Mouse (Mus musculus) kidney, embryonic 16.5 days (tissue): ENCODE data around the gene Kif16b. TPM values are rescaled to one million over a fixed set of nuclear protein-coding genes. Genes with fewer than 3 reads are reported as not detected.

Source experiments
- ATAC-seq: fragments of 200-750 bp; cut with Nextera tagmentation; 2 replicates; pipeline ENCODE4 v1.8.0; 2017; ENCODE audit warnings: moderate TSS enrichment; ENCODE audit not compliant: low FRiP score, low TSS enrichment
- H3K27ac ChIP-seq: fragments of 300-500 bp; sonication (generic); 2 replicates; pipeline ENCODE4 v1.5.1; 2014; ENCODE audit warnings: low read length
- H3K27me3 ChIP-seq: fragments of 300-500 bp; sonication (generic); 2 replicates; pipeline ENCODE4 v1.6.1; 2014; ENCODE audit warnings: low read length, control low read depth, mixed read lengths; ENCODE audit not compliant: insufficient read depth
- H3K36me3 ChIP-seq: fragments of 300-500 bp; sonication (generic); 2 replicates; pipeline ENCODE4 v1.6.1; 2014; ENCODE audit warnings: low read length, control low read depth, mixed read lengths; ENCODE audit not compliant: insufficient read depth
- H3K4me1 ChIP-seq: fragments of 300-500 bp; sonication (generic); 2 replicates; pipeline ENCODE4 v1.6.1; 2014; ENCODE audit warnings: low read length, control low read depth, mixed read lengths; ENCODE audit not compliant: insufficient read depth
- H3K4me2 ChIP-seq: fragments of 300-500 bp; sonication (generic); replicated peaks from 2 replicates; pipeline ENCODE4 v1.6.1; 2014; ENCODE audit warnings: low read depth, low read length
- H3K4me3 ChIP-seq: fragments of 300-500 bp; sonication (generic); 2 replicates; pipeline ENCODE4 v1.5.1; 2014; ENCODE audit warnings: mild to moderate bottlenecking, low read length
- H3K9ac ChIP-seq: fragments of 300-500 bp; sonication (generic); replicated peaks from 2 replicates; pipeline ENCODE4 v1.6.1; 2014; ENCODE audit warnings: low read length
- H3K9me3 ChIP-seq: fragments of 300-500 bp; sonication (generic); 2 replicates; pipeline ENCODE4 v1.6.1; 2016; ENCODE audit warnings: low read length, control low read depth
- WGBS: fragments of 180-500 bp; shearing (Covaris S2); extraction: QIAGEN DNeasy Blood & Tissue Kit; methylation state at CpG from one replicate; pipeline ENCODE4 v1.1.7; 2014; 5-methylcytosine and 5-hydroxymethylcytosine counted together
- polyA plus RNA-seq: library from polyadenylated mRNA; unstranded; fragments of >200 nt; fragmentation: Nextera tagmentation; extraction: Ambion mirVana; gene quantifications from 2 replicates; pipeline ENCODE4 v1.2.1, GENCODE M21; 2015

Kif16b gene
- polyA plus RNA-seq, 1 experiment from 2014 or later: 18.2 TPM

DNA sequence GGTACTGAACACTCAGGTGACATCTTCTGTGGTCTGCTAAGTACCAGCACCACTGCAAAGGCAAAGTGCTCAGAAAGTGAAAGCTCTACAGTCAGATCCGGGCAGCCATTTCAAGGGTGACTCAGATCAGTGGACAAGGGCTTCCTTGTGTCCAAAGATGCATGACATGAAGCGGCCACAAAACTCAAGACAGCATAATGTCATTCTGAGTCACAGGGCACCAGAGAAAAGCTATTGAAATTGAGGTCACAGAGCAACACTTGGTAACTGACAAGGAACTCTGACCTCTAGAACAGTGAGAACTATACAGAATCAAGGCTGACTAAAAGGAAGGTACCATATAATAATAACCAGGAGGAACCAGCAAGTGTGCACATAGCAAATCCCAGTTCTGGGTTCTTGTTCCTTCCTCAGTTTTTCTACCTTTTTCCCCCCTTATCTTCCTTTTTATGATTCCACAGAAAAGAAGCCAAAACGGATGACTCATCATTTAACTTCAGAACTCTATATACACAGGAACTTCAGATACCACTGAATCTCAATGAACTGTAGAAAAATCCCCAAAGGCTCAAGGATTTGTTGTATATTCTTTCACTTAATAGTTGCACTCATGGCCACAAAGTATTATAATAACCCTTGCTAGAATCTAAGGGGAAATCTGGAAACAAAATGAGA lies 143.1 kb downstream of the Kif16b start:
- no peaks in the 10 kb centered on the region for H3K9me3 ChIP-seq
- no peak for ATAC-seq
- 68% methylated on average over 3 of the region's 3 CpGs for WGBS

DNA sequence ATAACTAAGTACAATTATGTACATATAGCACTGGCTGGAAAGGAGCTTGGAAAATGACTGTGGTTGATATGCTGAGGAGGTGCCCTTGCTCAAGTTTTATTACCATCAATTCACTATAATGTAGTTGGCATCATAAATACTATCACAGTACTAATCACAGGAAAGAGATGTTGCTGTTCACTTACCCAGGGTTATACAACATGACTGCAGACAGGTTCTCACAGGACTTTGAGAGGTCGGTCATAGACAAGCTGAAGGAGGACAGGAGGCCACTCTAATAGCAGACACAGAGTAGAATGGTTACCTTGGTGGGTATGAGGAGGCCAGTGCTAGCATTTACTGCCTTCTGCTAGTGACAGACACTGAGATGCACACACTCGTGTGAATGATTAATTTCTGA lies 162.0 kb downstream of the Kif16b start:
- Histone ChIP-seq H3K36me3 (no peaks in the 10 kb centered on the region), H3K4me1 (no peaks in the 10 kb centered on the region), H3K9ac (no peak overlapping the region), H3K4me2 (no peak overlapping the region), H3K27me3 (no peaks in the 10 kb centered on the region), H3K4me3 (no peak overlapping the region), H3K9me3 (no peaks in the 10 kb centered on the region), H3K27ac (no peak overlapping the region)
- no peak for ATAC-seq
- whole genome bisulfite sequencing: 71% methylated on average over 2 of the region's 2 CpGs

More for the DNA sequence above, 143.1 kb downstream of the Kif16b start:
- no peak overlapping the region for H3K27ac ChIP-seq
- H3K4me3 ChIP-seq: no peak overlapping the region
- no peaks in the 10 kb centered on the region for H3K36me3 ChIP-seq
- H3K9ac ChIP-seq: no peak overlapping the region
- no peak overlapping the region for H3K4me2 ChIP-seq
- peaks cover 4% of the 10 kb centered on the region; the same call in 1 of the 2 replicates for H3K4me1 ChIP-seq
- H3K27me3 ChIP-seq: no peaks in the 10 kb centered on the region

DNA sequence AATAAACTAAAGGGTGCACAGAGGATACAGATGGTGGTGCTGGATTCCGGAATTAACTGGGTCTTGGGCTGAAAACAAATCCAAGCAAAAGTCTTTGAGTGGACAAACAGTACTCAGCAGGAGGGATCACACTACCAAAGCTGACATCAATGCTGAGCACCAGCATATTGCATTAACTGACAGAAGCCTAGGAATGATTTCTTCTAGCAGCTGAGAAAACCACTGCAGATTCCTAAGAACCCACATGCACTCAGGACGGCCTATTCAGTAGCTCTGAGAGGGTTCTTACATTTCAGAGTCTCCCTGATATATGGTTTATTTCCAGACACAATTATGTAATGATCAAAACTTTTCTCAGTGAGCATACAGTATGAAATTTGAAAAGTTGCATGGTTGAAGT lies 162.8 kb downstream of the Kif16b start:
- Histone ChIP-seq H3K27ac (no peak overlapping the region), H3K4me3 (no peak overlapping the region), H3K9me3 (no peaks in the 10 kb centered on the region), H3K4me1 (no peaks in the 10 kb centered on the region), H3K27me3 (no peaks in the 10 kb centered on the region), H3K36me3 (no peaks in the 10 kb centered on the region), H3K4me2 (no peak overlapping the region), H3K9ac (no peak overlapping the region)
- ATAC-seq: no peak
- 88% methylated on average over 2 of the region's 2 CpGs for WGBS

DNA sequence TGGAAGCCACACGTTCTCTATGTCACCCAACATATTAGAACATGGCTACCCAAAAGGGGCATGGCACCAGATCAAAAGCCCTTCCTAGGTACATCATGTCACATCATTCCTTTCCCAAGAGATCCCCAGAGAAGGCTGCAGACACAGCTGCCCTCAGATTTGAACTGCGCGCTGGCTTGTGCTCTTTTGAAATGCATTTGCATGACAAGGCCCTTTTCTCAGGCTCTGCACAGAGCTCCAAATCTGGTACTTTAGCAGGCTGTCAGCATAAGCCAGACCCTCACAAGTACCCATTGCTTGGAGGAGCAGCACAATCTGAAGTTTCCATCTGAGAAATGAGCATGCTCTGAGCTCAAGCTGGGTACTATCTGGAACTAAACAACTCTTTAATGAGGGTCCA lies 165.6 kb downstream of the Kif16b start:
- H3K4me3 ChIP-seq: no peak overlapping the region
- no peaks in the 10 kb centered on the region for H3K36me3 ChIP-seq
- H3K27ac ChIP-seq: no peak overlapping the region
- no peak for ATAC-seq
- H3K4me1 ChIP-seq: no peaks in the 10 kb centered on the region
- no peak overlapping the region for H3K4me2 ChIP-seq
- no peak overlapping the region for H3K9ac ChIP-seq
- H3K9me3 ChIP-seq: no peaks in the 10 kb centered on the region
- H3K27me3 ChIP-seq: no peaks in the 10 kb centered on the region
- WGBS: 92% methylated on average over 3 of the region's 3 CpGs

DNA sequence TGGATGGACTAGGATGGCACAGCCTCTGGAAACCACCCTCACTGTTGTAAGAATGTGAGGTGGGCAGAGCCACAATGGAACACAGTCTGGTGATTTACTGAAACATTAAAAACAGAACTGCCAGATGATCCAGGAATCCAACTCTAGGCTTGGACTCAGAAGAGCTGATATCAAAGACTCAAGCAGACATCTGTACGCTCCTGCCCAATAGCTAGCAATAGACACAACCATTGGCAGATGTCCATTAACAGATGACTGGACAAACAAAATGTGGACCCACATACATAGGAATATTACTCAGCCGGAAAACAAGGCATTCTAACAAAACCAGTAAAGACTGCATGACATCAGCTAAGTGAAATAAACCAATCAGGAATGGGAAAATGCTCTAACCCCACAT lies 167.3 kb downstream of the Kif16b start:
- H3K27me3 ChIP-seq: no peaks in the 10 kb centered on the region
- no peak for ATAC-seq
- 95% methylated on average over 2 of the region's 2 CpGs for WGBS
- no peaks in the 10 kb centered on the region for H3K9me3 ChIP-seq
- H3K9ac ChIP-seq: no peak overlapping the region
- H3K4me1 ChIP-seq: no peaks in the 10 kb centered on the region
- no peak overlapping the region for H3K4me3 ChIP-seq
- H3K4me2 ChIP-seq: no peak overlapping the region
- no peaks in the 10 kb centered on the region for H3K36me3 ChIP-seq
- H3K27ac ChIP-seq: no peak overlapping the region

DNA sequence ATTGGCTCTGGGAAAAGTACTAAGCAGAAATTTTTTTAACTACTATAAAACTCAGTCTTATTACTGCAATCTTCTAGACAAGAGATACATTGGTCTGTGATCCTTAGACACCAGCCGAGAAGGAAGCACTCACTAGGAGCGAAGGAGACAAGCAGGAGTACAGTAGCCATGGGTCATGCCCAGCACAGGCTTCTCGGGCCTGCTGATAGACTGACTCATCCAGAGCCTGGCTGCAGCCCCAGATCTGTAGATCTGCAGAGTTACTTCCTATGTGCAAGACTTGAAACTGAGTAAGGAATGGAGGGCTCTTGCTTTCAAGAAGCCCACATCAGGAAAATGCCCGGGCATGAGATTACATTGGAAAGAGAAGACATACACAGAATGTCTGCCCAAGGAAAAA lies 169.0 kb downstream of the Kif16b start:
- Histone ChIP-seq H3K9me3 (no peaks in the 10 kb centered on the region), H3K4me2 (no peak overlapping the region), H3K27ac (no peak overlapping the region), H3K27me3 (no peaks in the 10 kb centered on the region), H3K4me1 (no peaks in the 10 kb centered on the region), H3K36me3 (no peaks in the 10 kb centered on the region), H3K4me3 (no peak overlapping the region), H3K9ac (no peak overlapping the region)
- WGBS: 89% methylated on average over 4 of the region's 4 CpGs
- no peak for ATAC-seq

DNA sequence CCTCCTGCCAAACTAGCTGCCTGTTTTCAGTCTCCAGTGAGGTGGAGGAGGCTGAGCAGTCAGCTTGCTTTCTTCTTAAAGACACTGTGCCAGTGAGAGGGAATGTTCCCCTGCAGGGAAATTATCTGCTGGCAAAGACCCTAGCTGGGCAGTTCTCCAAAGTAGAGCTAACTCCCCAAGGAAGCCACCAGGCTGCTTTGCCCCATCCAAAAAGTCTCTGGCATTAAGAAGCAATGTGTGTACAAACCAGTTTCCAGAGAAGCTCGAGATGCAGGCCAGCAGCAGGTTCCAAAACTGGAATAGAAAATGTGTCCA lies 169.6 kb downstream of the Kif16b start:
- WGBS: 89% methylated on average over 1 of the region's 1 CpGs
- Histone ChIP-seq H3K9me3 (no peaks in the 10 kb centered on the region), H3K4me1 (no peaks in the 10 kb centered on the region), H3K27ac (no peak overlapping the region), H3K36me3 (no peaks in the 10 kb centered on the region), H3K9ac (no peak overlapping the region), H3K4me2 (no peak overlapping the region), H3K4me3 (no peak overlapping the region), H3K27me3 (no peaks in the 10 kb centered on the region)
- ATAC-seq: no peak

DNA sequence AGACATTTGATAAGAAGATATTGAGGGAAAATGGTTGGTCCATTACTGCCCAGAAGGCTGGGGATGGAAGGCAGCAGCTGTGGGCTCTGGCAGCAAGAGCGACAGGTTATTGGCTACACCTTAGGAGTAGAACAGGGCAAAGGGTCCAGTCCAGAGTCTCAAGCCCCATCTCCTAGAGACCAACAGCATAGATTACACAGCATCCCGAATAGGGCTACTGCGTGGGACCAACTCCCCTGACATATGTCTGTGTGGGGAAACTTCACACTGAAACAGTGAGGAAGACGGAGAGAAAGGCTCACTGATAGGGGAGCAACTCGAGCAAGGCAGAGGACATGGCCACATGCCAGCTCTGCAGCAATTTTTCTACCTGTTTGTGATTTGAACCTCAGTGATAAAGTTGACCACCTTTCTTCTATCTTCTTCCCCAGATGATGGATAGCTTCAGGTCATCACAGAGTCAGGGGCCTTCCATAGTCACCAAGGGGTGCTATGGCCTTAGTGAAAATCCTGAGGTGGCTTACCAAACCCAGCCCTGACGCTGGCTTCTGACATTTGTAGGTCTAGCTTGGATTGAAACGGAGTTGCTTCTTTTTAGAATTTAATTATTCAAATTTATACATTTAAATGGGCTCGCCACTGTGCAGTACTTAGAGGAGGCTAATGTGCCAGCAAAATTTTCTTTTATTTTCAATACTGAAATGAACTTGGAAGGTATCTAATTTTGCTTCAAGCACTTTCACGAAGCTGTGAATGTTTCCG lies 170.1 kb downstream of the Kif16b start:
- H3K9ac ChIP-seq: no peak overlapping the region
- no peak overlapping the region for H3K27ac ChIP-seq
- H3K4me2 ChIP-seq: no peak overlapping the region
- no peaks in the 10 kb centered on the region for H3K4me1 ChIP-seq
- WGBS: 85% methylated on average over 10 of the region's 10 CpGs
- H3K36me3 ChIP-seq: no peaks in the 10 kb centered on the region
- H3K4me3 ChIP-seq: no peak overlapping the region
- H3K27me3 ChIP-seq: no peaks in the 10 kb centered on the region
- H3K9me3 ChIP-seq: no peaks in the 10 kb centered on the region
- no peak for ATAC-seq

DNA sequence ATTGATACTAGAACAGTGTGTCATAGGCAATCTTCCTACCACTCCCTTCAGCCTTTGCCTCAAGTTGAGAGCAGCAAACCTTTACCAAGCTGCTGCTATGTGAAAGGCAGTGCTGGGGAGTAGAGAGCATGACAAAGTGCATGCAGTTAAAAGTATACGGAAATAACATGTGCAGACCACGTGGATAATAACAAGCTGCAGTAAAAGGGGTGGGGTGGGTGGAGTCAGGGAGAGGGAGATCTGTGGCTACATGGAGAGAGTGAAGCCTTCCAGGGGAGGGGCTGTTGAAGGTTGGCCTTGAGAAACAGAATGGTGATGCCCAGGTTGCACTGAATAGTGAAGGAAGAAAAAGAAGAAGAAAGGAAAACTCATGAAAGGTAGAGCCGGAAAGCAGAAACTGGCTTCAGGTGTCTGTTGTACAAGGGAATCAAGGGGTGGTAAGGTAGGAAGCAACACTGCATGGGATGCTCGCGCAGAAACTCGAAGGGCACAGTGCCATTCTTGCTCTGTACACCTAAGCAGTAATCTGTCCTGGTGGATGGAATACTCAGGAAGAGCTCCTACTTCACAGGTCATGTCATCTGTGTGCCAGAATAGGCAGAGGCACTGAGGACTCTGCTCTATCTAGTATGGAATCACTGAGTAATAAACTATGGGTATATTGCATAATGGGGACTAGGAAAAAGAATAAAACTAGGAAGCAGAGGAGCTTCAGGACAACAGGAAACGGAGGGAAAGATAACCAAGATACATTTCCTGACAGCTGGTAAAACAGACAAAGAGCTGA lies 176.9 kb downstream of the Kif16b start:
- ATAC-seq: no peak
- WGBS: 77% methylated on average over 7 of the region's 7 CpGs
- H3K27ac ChIP-seq: no peak overlapping the region
- H3K4me2 ChIP-seq: no peak overlapping the region
- H3K36me3 ChIP-seq: no peaks in the 10 kb centered on the region
- no peak overlapping the region for H3K4me3 ChIP-seq
- no peaks in the 10 kb centered on the region for H3K4me1 ChIP-seq
- H3K9me3 ChIP-seq: no peaks in the 10 kb centered on the region
- H3K9ac ChIP-seq: no peak overlapping the region
- no peaks in the 10 kb centered on the region for H3K27me3 ChIP-seq

DNA sequence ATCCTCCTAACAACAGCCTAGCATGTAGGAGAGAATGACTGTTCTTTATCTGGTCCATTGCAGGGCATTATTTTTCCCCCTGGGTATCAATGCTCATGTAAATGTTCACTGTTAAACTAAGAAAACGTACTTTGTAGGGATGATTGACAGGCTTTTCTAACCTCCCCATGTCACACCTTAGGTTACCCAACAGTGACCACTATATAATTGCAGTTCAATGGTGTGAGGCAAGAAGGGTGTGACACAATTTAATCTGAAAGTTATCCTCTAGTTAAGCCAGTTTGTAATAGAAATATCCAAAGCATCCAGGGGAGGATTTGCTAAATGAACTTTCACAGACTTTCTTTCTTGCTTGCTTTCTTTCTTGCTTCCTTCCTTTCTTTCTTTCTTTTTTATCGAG lies 181.2 kb downstream of the Kif16b start:
- no peak for ATAC-seq
- no peak overlapping the region for H3K27ac ChIP-seq
- H3K9ac ChIP-seq: no peak overlapping the region
- H3K27me3 ChIP-seq: no peaks in the 10 kb centered on the region
- WGBS: 65% methylated on average over 2 of the region's 2 CpGs
- no peaks in the 10 kb centered on the region for H3K9me3 ChIP-seq
- H3K4me3 ChIP-seq: no peak overlapping the region
- no peaks in the 10 kb centered on the region for H3K4me1 ChIP-seq
- no peaks in the 10 kb centered on the region for H3K36me3 ChIP-seq
- no peak overlapping the region for H3K4me2 ChIP-seq
